Comparison of ENCODE assay signal across 24 mouse cellular contexts in genomic region chrX:41389079-41389478, GRCm38 (mm10). TPM values are rescaled to one million over a fixed set of nuclear protein-coding genes. Genes with fewer than 3 reads are reported as not detected.
"Had no signal": no experiment of that assay in that cellular context is flagged by ENCODE, and none has a peak within 500 bp of the region (broad histone marks: within the 10 kb centered on the region; RNA-seq: fewer than 3 reads in every experiment).

No protein-coding gene starts in this region.

- H3K4me3 ChIP-seq: layer of hippocampus, adult 2 months; limb, embryonic 10.5 days; limb, embryonic 13.5 days; liver, embryonic 12.5 days; liver, embryonic 15.5 days; megakaryocyte, embryonic 14.5 days; midbrain, embryonic 10.5 days; midbrain, embryonic 13.5 days; myocyte; neural tube, embryonic 13.5 days had no signal

- H3K36me3 ChIP-seq: limb, embryonic 10.5 days; limb, embryonic 13.5 days; liver, embryonic 12.5 days; liver, embryonic 15.5 days; midbrain, embryonic 10.5 days; midbrain, embryonic 13.5 days; neural tube, embryonic 13.5 days had no signal

- DNase-seq: kidney, adult 2 months; kidney, postnatal 25 days; layer of hippocampus, adult 9-11 months; liver; lung, adult 18-20 months; lung, postnatal 14 days; lung, postnatal 4 days; retina, postnatal 1 day; right cerebral cortex, postnatal 25 days; spleen, adult 18-20 months; thymus, adult 18-20 months; thymus, postnatal 4 days had no signal

- ATAC-seq: liver, embryonic 12.5 days; midbrain, embryonic 13.5 days; midbrain, embryonic 16.5 days had no signal

- H3K4me1 ChIP-seq: limb, embryonic 10.5 days; limb, embryonic 13.5 days; liver, embryonic 12.5 days; liver, embryonic 15.5 days; midbrain, embryonic 10.5 days; midbrain, embryonic 13.5 days; neural tube, embryonic 13.5 days had no signal

- H3K27me3 ChIP-seq: limb, embryonic 13.5 days; liver, embryonic 12.5 days; liver, embryonic 15.5 days; midbrain, embryonic 13.5 days; neural tube, embryonic 13.5 days had no signal

RNA-seq across cellular contexts. Expression of gene Gria3, which starts 11.6 kb away (rescaled TPM):
- total RNA-seq: monocyte, adult 5-6 weeks had no signal
